Mouse (Mus musculus) kidney, postnatal 0 days (tissue): Measurements from ENCODE around the gene Otop3. TPM values are rescaled to one million over a fixed set of nuclear protein-coding genes. Genes with fewer than 3 reads are reported as not detected.
A peak's percentile ranks its signal among the peaks of the same experiment; 100 is the strongest.

Experiments
- ATAC-seq: fragments of 200-750 bp; cut with Nextera tagmentation; replicated peaks from 2 replicates; pipeline ENCODE4 v1.8.0; 2017; ENCODE audit warnings: low read depth, moderate number of reproducible peaks, moderate TSS enrichment, moderate library complexity; ENCODE audit not compliant: low FRiP score
- DNase-seq: peaks from one replicate; pipeline ENCODE4 v3.0.0-alpha.2; 2016; ENCODE audit warnings: low spot score
- H3K27ac ChIP-seq: fragments of 300-500 bp; sonication (generic); 2 replicates; pipeline ENCODE4 v1.5.1; 2014; ENCODE audit warnings: mild to moderate bottlenecking
- H3K27me3 ChIP-seq: fragments of 300-500 bp; sonication (generic); 2 replicates; pipeline ENCODE4 v1.6.1; 2014; ENCODE audit warnings: low read length, mixed read lengths; ENCODE audit not compliant: insufficient read depth
- H3K36me3 ChIP-seq: fragments of 300-500 bp; sonication (generic); 2 replicates; pipeline ENCODE4 v1.6.1; 2014; ENCODE audit warnings: low read length, mixed read lengths; ENCODE audit not compliant: insufficient read depth
- H3K4me1 ChIP-seq: fragments of 300-500 bp; sonication (generic); replicated peaks from 2 replicates; pipeline ENCODE4 v1.6.1; 2014; ENCODE audit warnings: antibody characterized with exemption, low read length, mixed read lengths; ENCODE audit not compliant: insufficient read depth
- H3K4me2 ChIP-seq: fragments of 300-500 bp; sonication (generic); 2 replicates; pipeline ENCODE4 v1.6.1; 2014; ENCODE audit warnings: mild to moderate bottlenecking, low read length, moderate library complexity, mixed read lengths
- H3K4me3 ChIP-seq: fragments of 300-500 bp; sonication (generic); replicated peaks from 2 replicates; pipeline ENCODE4 v1.5.1; 2014; ENCODE audit warnings: low read depth, low read length
- H3K9ac ChIP-seq: fragments of 300-500 bp; sonication (generic); 2 replicates; pipeline ENCODE4 v1.6.1; 2014; ENCODE audit warnings: low read depth, low read length
- H3K9me3 ChIP-seq: fragments of 300-500 bp; sonication (generic); replicated peaks from 2 replicates; pipeline ENCODE4 v1.6.1; 2016; ENCODE audit warnings: low read length, inconsistent platforms, mixed read lengths
- CTCF ChIP-seq: IDR thresholded peaks from 2 replicates; pipeline ENCODE4 v1.5.1; 2016; ENCODE audit warnings: antibody characterized with exemption, low read depth, mild to moderate bottlenecking, moderate library complexity
- WGBS: fragments of 180-500 bp; shearing (Covaris S2); extraction: QIAGEN DNeasy Blood & Tissue Kit; methylation state at CpG from one replicate; pipeline ENCODE4 v1.1.7; 2014; 5-methylcytosine and 5-hydroxymethylcytosine counted together
- polyA plus RNA-seq: library from polyadenylated mRNA; unstranded; fragments of >200 nt; fragmentation: Nextera tagmentation; extraction: Ambion mirVana; gene quantifications from 2 replicates; pipeline ENCODE4 v1.2.1, GENCODE M21; 2015

Otop3 gene
- polyA plus RNA-seq, 1 experiment from 2014 or later: not detected

DNA sequence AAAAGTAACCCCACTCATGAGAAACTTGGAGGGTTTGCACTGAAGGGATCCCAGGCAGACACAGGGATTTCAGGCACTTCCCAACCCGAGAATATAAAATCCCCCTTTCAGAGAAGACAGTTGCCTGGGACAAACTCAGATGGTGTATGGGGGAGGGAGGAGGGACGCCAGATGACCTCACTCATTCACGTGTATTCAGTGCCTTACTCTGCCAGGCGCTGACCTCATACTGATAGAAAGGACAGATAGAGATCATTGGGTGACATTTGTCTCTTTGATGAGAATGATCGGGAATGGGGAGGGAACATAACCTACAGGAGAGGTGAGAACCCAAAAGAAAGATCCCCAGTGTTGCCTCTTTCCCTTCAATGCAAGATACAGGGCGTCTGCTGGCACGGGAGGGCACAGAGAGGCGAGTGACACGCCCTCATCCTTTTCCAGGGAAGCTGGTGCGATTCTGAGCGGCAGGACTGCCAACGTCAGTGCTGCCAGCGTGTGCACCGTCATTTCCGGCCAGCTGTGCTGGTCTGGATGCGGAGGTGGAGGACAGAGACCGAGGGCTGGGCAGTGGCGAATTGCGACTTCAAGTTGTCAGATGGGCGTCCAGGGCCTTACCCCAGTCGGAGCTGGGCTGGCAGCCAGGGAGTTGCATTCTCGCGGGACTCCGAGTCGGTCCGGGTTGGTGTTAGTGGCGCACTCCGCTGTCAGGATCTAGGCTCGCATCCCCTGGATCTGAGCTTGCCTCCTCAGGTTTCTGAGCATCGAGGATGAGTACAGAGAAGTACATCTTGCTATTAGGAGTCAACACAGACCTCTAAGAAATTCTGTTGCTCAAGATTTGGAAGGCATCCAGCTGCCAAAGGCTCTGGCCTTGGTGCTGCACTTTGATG is 39.5 kb downstream of the Otop3 start:
- Histone ChIP-seq H3K4me3 (peak overlapping the region; percentile 33), H3K4me2 (peak overlapping the region; percentile 60), H3K36me3 (no peaks in the 10 kb centered on the region), H3K4me1 (no peaks in the 10 kb centered on the region), H3K27me3 (peaks cover 4% of the 10 kb centered on the region; the same call in 1 of the 2 replicates), H3K9me3 (no peaks in the 10 kb centered on the region), H3K27ac (no peak overlapping the region), H3K9ac (peak overlapping the region; percentile 46)
- 2% methylated on average over 30 of the region's 30 CpGs for WGBS
- TF ChIP-seq CTCF: no peak
- peak; percentile 29; the same call in 1 of the 2 replicates for ATAC-seq
- DNase-seq: peak; percentile 51

DNA sequence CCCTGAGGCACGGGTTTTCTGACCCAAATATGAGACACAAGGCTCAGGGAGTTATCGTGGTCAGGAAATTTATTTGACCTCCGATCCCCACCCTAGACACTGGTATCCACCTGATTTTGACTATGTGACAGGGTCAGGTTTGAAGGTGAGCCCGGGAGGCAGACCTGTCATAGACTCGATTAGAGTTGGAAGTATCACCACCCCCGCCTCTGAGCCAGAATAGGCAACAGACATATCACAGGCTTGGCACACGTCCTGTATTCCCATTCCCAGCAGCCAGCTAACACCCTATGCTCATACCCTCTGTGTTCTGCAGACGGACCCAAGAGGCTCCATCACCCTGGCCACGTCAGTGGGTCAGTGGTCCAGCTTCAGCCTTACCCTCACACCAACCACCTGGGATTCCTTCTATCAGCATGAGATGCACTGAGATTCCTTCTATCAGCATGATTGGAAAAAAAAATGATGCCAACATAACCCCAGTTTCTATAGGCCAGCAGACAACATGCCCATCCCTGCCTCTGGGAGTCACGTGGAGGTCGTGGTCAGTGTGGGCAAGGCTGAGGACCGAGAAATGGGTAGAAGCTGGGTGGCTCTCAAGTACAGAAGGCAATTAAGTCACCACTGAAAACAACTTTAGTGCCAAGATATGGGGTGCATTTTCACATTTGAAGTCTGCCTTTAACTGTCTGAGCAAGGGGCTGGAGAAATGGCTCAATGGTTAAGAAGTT is 40.3 kb downstream of the Otop3 start:
- Histone ChIP-seq H3K4me2 (peak overlapping the region; percentile 60), H3K27ac (no peak overlapping the region), H3K36me3 (no peaks in the 10 kb centered on the region), H3K27me3 (peaks cover 4% of the 10 kb centered on the region; the same call in 1 of the 2 replicates), H3K4me1 (no peaks in the 10 kb centered on the region), H3K4me3 (peak overlapping the region; percentile 33; the same call in 1 of the 2 replicates), H3K9ac (no peak overlapping the region), H3K9me3 (no peaks in the 10 kb centered on the region)
- ATAC-seq (no peak), DNase-seq (no peak)
- WGBS: 64% methylated on average over 12 of the region's 12 CpGs
- no peak for TF ChIP-seq CTCF

DNA sequence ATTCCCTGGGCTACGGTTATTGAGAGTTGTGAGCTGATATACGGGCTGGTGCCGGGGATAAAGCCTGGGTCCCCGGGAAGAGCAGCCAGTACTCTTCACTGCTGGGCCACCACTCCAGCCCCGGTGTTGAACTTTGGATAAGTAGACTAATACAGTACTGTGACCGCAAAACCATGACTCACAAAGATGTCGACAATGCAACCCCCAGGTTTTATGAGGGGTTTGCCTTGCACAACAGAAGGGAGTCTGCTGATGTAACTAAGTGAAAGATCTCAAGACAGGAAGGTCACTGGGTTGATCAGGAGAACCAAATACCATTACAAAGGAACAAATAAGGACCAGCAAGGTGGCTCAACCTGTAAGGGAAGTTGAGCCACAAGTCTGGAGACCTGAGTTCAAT is 42.2 kb downstream of the Otop3 start:
- no peak overlapping the region for H3K4me3 ChIP-seq
- H3K4me2 ChIP-seq: no peak overlapping the region
- no peak overlapping the region for H3K9ac ChIP-seq
- no peaks in the 10 kb centered on the region for H3K9me3 ChIP-seq
- ATAC-seq: no peak
- H3K27me3 ChIP-seq: peaks cover 4% of the 10 kb centered on the region; the same call in 1 of the 2 replicates
- H3K4me1 ChIP-seq: no peaks in the 10 kb centered on the region; the same call in 1 of the 2 replicates
- no peak for DNase-seq
- no peaks in the 10 kb centered on the region for H3K36me3 ChIP-seq
- no peak overlapping the region for H3K27ac ChIP-seq
- TF ChIP-seq CTCF: no peak
- WGBS: 47% methylated on average over 7 of the region's 7 CpGs

DNA sequence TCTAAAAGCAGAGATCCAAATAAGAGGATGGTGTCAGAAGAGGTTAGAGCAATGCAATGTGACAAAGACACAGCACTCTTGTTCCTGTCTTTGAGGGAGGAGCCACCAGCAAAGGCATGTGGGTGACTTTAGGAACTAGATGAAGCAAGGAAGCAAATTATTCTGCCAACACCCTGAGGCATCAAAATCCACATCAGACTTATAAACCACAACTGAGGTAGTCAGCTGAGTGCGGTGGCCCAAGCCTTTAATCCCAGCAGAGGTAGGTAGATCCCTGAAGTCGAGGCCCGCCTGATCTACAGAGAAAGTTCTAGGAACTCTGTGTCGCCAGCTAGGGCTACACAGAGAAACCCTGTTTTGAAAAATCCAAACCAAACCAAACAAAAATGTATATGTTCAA is 42.7 kb downstream of the Otop3 start:
- Histone ChIP-seq H3K27ac (no peak overlapping the region), H3K4me1 (no peaks in the 10 kb centered on the region; the same call in 1 of the 2 replicates), H3K4me3 (no peak overlapping the region), H3K36me3 (no peaks in the 10 kb centered on the region), H3K9me3 (no peaks in the 10 kb centered on the region), H3K9ac (no peak overlapping the region), H3K4me2 (no peak overlapping the region), H3K27me3 (peaks cover 4% of the 10 kb centered on the region; the same call in 1 of the 2 replicates)
- ATAC-seq (no peak), DNase-seq (no peak)
- WGBS: 89% methylated on average over 4 of the region's 4 CpGs
- TF ChIP-seq CTCF: no peak

DNA sequence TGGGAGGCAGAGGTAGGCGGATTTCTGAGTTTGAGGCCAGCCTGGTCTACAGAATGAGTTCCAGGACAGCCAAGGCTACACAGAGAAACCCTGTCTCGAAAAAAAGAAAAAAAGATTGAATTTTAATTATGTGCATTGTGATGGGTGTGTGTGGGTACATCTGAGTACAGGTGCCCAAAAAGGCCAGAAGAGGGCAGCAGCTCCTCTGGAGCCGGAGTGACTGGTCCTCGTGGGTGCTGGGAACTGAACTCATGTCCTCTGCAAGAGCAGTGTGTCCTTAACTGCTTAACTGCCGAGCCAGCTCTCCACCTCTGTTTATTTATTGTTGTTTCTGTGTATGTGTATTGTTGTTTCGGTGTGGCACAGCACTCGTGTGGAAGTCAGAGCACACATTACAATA is 43.3 kb downstream of the Otop3 start:
- H3K4me1 ChIP-seq: peaks cover 4% of the 10 kb centered on the region; the same call in 1 of the 2 replicates
- no peak overlapping the region for H3K4me3 ChIP-seq
- TF ChIP-seq CTCF: 0 out of 2 replicates have a peak, but pooled peaks have one; percentile 10
- no peak overlapping the region for H3K27ac ChIP-seq
- no peaks in the 10 kb centered on the region for H3K9me3 ChIP-seq
- ATAC-seq (no peak), DNase-seq (no peak)
- H3K4me2 ChIP-seq: no peak overlapping the region
- H3K9ac ChIP-seq: no peak overlapping the region
- peaks cover 4% of the 10 kb centered on the region; the same call in 1 of the 2 replicates for H3K27me3 ChIP-seq
- H3K36me3 ChIP-seq: no peaks in the 10 kb centered on the region
- WGBS: 87% methylated on average over 7 of the region's 7 CpGs

DNA sequence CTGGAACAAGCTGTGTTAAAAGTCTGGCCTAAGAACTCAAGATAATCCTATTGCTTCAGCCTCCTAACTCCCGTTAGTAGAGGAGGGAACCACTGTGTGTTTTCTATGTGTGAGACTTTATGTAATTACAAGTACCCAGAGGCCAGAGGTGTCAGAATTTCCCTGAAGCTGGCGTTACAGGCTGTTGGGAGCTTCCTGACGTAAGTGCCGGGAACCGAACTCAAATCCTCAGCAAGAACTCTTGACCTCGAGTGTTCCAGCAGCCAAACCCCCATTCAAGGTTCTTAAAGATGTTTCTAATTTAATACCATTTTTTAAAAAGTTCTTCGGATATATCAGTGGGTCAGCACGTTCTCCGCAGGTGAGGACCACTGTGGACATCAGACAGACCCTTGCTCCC is 46.7 kb downstream of the Otop3 start:
- Histone ChIP-seq H3K27me3 (no peaks in the 10 kb centered on the region), H3K36me3 (no peaks in the 10 kb centered on the region), H3K27ac (peak overlapping the region; percentile 28; the same call in 1 of the 2 replicates), H3K4me3 (peak overlapping the region; percentile 74), H3K9ac (no peak overlapping the region), H3K9me3 (no peaks in the 10 kb centered on the region), H3K4me2 (peak overlapping the region; percentile 82), H3K4me1 (peaks cover 25% of the 10 kb centered on the region; the same call in 1 of the 2 replicates)
- TF ChIP-seq CTCF: no peak
- DNase-seq (no peak), ATAC-seq (no peak)
- WGBS: 17% methylated on average over 9 of the region's 9 CpGs
